Mouse (Mus musculus) testis, adult 2 months (tissue): ENCODE data around the gene Desi2.
"Not testable (repeated sequence)": the region's sequence is repeated elsewhere in the genome, so short reads cannot be mapped to it uniquely, and the experiment has no call there.

Experiments
- CTCF ChIP-seq: fragments of 200-500 bp; IDR thresholded peaks from 2 replicates; pipeline ENCODE4 v1.5.1; 2012; ENCODE audit warnings: low read depth, mild to moderate bottlenecking, inconsistent platforms, low read length, moderate library complexity; ENCODE audit not compliant: control insufficient read depth, insufficient read depth, insufficient replicate concordance
- POLR2A ChIP-seq: fragments of 200-500 bp; IDR thresholded peaks from 2 replicates; pipeline ENCODE4 v1.6.1; 2012; ENCODE audit warnings: low read depth, mild to moderate bottlenecking, inconsistent platforms, low read length, moderate library complexity; ENCODE audit not compliant: control insufficient read depth

DNA sequence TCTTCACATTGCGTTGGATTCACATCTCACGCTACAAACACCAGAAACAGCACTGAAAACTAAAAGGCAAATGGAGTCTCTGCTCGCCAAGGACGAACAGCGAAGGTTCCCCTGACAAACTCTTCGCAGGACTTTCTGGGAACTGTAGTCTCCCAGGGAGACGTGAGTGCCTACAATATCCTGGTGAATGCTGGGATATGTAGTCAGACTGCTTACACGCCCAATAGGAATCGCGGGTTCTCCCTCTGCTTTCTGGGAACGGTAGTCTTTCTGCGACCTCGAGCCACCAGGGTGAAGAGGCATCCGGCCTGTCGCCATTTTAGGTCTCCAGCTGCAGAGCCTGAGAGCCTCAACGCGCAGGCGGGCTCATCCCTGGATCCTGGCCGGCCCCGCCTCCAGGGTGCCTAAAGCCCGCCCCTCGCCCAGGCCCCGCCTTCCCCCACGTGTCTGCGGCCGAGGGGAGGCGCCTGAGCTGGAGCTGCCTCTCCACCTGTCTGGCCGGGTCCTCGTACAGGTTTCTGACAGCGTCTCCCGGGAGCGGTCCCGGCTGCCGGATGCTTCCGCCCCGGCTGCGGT, at the start of gene Desi2:
- not testable (repeated sequence) for TF ChIP-seq CTCF
- TF ChIP-seq POLR2A = peak; percentile 48
